ENCODE assay signal across 8 mouse cellular contexts in genomic region chr6:71166551-71167169, GRCm38 (mm10). TPM values are rescaled to one million over a fixed set of nuclear protein-coding genes. Genes with fewer than 3 reads are reported as not detected.
DNase-seq lines count a peak whose midpoint lies in the region; ATAC-seq and TF ChIP-seq lines count a peak whose summit lies in the region.
"Had no signal": no experiment of that assay in that cellular context is flagged by ENCODE, and none has a peak within 500 bp of the region (broad histone marks: within the 10 kb centered on the region; RNA-seq: fewer than 3 reads in every experiment).

No protein-coding gene starts in this region.

- peak; percentile 87 for TF ChIP-seq CTCF in kidney, postnatal 0 days (IDR thresholded peaks at IDR 0.05; ENCODE audit: low read depth)

- WGBS in kidney, postnatal 0 days: 29% methylated on average over 6 of the region's 6 CpGs
- 42% methylated on average over 6 of the region's 6 CpGs for WGBS in kidney, embryonic 14.5 days
- 49% methylated on average over 6 of the region's 6 CpGs for WGBS in midbrain, embryonic 15.5 days

- peak; percentile 81 for DNase-seq in kidney, postnatal 0 days (ENCODE audit: low spot score)
- peak; percentile 69 for DNase-seq in MN1 (ENCODE audit: low spot score)
- DNase-seq in heart, postnatal 4 days: peak; percentile 19
- DNase-seq in layer of hippocampus, adult 9-10 months (ENCODE audit: low spot score): no peak

- no peaks in the 10 kb centered on the region for H3K36me3 ChIP-seq in kidney, postnatal 0 days (ENCODE audit: insufficient read depth, low read length)
- H3K36me3 ChIP-seq in kidney, embryonic 14.5 days (ENCODE audit: control insufficient read depth, insufficient read depth, low read length): no peaks in the 10 kb centered on the region
- no peaks in the 10 kb centered on the region for H3K36me3 ChIP-seq in midbrain, embryonic 15.5 days (replicated peaks)

- H3K9ac ChIP-seq in kidney, postnatal 0 days (ENCODE audit: low read depth, low read length): no peak overlapping the region
- H3K9ac ChIP-seq in kidney, embryonic 14.5 days (ENCODE audit: low read depth, low read length): no peak overlapping the region
- no peak overlapping the region for H3K9ac ChIP-seq in midbrain, embryonic 15.5 days

- H3K27ac ChIP-seq in kidney, postnatal 0 days: no peak overlapping the region
- H3K27ac ChIP-seq in kidney, embryonic 14.5 days (ENCODE audit: low read depth, low read length): no peak overlapping the region
- no peak overlapping the region for H3K27ac ChIP-seq in midbrain, embryonic 15.5 days

- ATAC-seq in kidney, postnatal 0 days (replicated peaks; ENCODE audit: low FRiP score, low read depth): 0 out of 2 replicates have a peak, but pooled peaks have one; percentile 29
- ATAC-seq in kidney, embryonic 14.5 days (ENCODE audit: low FRiP score, low TSS enrichment): no peak
- ATAC-seq in CD4-positive, CD25-positive, alpha-beta regulatory T cell, adult 4 months: peak; percentile 86
- ATAC-seq in midbrain, embryonic 15.5 days (replicated peaks): peak; percentile 56

- H3K4me1 ChIP-seq in kidney, postnatal 0 days (replicated peaks; ENCODE audit: insufficient read depth, low read length): no peaks in the 10 kb centered on the region
- no peaks in the 10 kb centered on the region for H3K4me1 ChIP-seq in kidney, embryonic 14.5 days (ENCODE audit: control insufficient read depth, insufficient read depth, low read length)
- no peaks in the 10 kb centered on the region for H3K4me1 ChIP-seq in midbrain, embryonic 15.5 days

- no peak overlapping the region for H3K4me3 ChIP-seq in kidney, postnatal 0 days (replicated peaks; ENCODE audit: low read depth, low read length)
- no peak overlapping the region for H3K4me3 ChIP-seq in kidney, embryonic 14.5 days (ENCODE audit: low read length)
- H3K4me3 ChIP-seq in midbrain, embryonic 15.5 days: no peak overlapping the region

- H3K9me3 ChIP-seq in kidney, postnatal 0 days (replicated peaks; ENCODE audit: low read length): no peaks in the 10 kb centered on the region
- H3K9me3 ChIP-seq in kidney, embryonic 14.5 days (ENCODE audit: control insufficient read depth, low read length): no peaks in the 10 kb centered on the region
- H3K9me3 ChIP-seq in midbrain, embryonic 15.5 days: no peaks in the 10 kb centered on the region

- H3K4me2 ChIP-seq in kidney, postnatal 0 days (ENCODE audit: low read length): no peak overlapping the region
- H3K4me2 ChIP-seq in kidney, embryonic 14.5 days (replicated peaks; ENCODE audit: low read depth, low read length): no peak overlapping the region
- H3K4me2 ChIP-seq in midbrain, embryonic 15.5 days: no peak overlapping the region

- no peaks in the 10 kb centered on the region for H3K27me3 ChIP-seq in kidney, postnatal 0 days (ENCODE audit: insufficient read depth, low read length)
- no peaks in the 10 kb centered on the region for H3K27me3 ChIP-seq in kidney, embryonic 14.5 days (ENCODE audit: control insufficient read depth, insufficient read depth, low read length)
- no peaks in the 10 kb centered on the region for H3K27me3 ChIP-seq in midbrain, embryonic 15.5 days (replicated peaks)

RNA-seq across cellular contexts. Expression of gene Thnsl2, which starts 22.4 kb away (rescaled TPM):
- 99.3 and 110 TPM in 2 replicates for polyA plus RNA-seq in kidney, postnatal 0 days (2015; fragmentation: Nextera tagmentation; extraction: Ambion mirVana)
- 21.4 and 25.7 TPM in 2 replicates for polyA plus RNA-seq in kidney, embryonic 14.5 days (2014; fragmentation: Nextera tagmentation; extraction: Ambion mirVana)
- 1 to 10 TPM; 1.3 to 2.1 TPM for polyA plus RNA-seq in CD4-positive, CD25-positive, alpha-beta regulatory T cell, adult 4 months (2017; shearing (Covaris generic))
- total RNA-seq in heart, postnatal 4 days (2021): 1 to 10 TPM; 4.8 to 5.3 TPM
- polyA plus RNA-seq in midbrain, embryonic 15.5 days (2015; fragmentation: Nextera tagmentation; extraction: Ambion mirVana): 4.2 and 4.7 TPM in 2 replicates
- total RNA-seq: neutrophil, adult 5-6 weeks had no signal

RNA-seq across cellular contexts. Expression of gene Fabp1, which starts 33.0 kb away (rescaled TPM):
- 2.4 and 2.9 TPM in 2 replicates for polyA plus RNA-seq in kidney, postnatal 0 days (2015; fragmentation: Nextera tagmentation; extraction: Ambion mirVana)
- 0.43 TPM in 1 of 2 replicates, not detected in the other for polyA plus RNA-seq in kidney, embryonic 14.5 days (2014; fragmentation: Nextera tagmentation; extraction: Ambion mirVana)
- not detected for polyA plus RNA-seq in CD4-positive, CD25-positive, alpha-beta regulatory T cell, adult 4 months (2017; shearing (Covaris generic))
- not detected for total RNA-seq in heart, postnatal 4 days (2021)
- polyA plus RNA-seq in midbrain, embryonic 15.5 days (2015; fragmentation: Nextera tagmentation; extraction: Ambion mirVana): 0.45 and 0.46 TPM in 2 replicates
- total RNA-seq: neutrophil, adult 5-6 weeks had no signal
